Mouse (Mus musculus) thymus, adult 18-20 months (tissue): ENCODE measurements around the gene Dusp16.

Experiments used
- DNase-seq, 2 experiments: peaks; one replicate each; pipeline ENCODE4 v3.0.0; 2022; ENCODE audit warnings: mixed read lengths in 2 of 2

Dusp16 gene

DNA sequence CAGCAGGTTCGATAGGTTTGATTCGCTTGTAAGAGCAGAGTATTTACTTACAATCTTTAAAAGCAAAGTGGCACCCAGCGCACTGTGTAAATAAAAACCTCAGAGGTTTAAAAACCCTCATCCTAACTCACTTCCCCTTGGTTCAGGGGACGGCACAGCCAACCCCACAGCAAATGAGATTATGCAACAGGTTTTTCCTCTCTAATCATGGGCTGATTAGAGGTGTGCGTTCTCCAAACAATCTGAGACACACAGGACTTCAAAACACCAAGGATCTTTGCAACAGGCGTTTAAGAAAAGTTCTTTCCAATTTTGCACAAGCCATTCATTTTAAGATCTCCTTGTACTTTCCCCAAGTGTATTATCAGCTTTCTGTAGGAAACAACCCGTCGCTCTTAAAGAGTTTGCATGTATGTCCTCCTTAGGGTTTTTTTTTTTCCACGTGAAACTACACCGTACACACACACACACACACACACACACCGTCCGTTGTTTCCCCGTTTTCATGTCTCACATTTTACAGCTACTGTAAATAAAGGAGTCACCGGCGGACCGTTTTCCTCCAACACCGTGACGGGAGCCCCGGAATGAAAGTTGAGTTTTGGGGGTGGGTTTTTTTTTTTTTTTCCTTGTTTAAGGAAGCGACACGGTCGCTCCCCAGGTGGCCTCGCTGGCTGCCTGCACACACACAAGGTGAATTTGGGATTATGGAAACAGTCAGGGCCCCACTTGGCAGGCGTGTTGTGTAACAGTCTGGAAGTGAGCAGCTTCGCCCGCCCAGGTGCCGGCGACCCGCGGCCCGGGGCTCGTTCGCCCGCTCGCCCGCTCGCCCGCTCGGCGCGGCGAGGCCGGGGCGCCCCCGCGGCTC is 940 bp downstream of the Dusp16 start:
- peak in 1 of 2 experiments; percentile 22 for DNase-seq

- no peak for DNase-seq
Measured at GRCm38 (mm10) chr6:134789100-134789499, 3.3 kb downstream of the Dusp16 start.

DNA sequence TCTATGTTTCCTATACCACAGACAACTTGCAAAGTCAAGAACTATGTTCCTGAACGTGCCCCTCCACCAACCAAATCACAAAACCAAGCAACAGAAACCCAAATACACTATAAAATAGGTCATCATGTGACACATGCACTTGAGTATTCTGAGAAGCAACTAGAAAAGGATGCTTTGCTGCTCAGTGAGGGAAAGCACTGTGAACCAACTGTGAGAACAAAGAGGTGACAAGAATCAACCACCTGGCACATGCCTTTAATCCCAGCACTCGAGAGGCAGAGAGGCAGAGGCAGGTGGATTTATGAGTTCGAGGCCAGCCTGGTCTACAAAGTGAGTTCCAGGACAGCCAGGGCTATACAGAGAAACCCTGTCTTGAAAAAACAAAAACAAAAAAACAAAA is 6.0 kb downstream of the Dusp16 start:
- peak in 1 of 2 experiments; percentile 56 for DNase-seq

- DNase-seq = no peak
Measured at GRCm38 (mm10) chr6:134782900-134783299, 9.5 kb downstream of the Dusp16 start.

DNA sequence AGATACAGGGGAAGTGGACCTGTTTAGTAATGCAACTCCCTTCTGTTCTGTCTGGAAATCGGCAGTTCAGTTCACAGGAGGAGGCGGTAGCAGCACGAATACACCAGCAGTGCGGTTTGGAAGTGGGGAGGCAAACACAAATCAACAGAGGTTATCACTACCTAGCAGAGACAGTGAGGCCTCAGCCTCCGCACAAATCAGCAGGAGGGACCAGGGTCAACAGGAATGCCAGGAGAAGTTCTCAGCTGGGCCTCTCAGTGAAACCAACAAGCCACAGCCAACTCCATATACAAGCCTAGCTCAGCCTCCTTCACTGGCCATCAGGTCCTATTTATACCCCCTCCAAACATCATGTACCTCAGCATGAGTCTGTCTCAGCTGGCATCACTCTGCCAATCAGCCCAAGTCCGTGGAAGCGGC is 10.9 kb downstream of the Dusp16 start:
- DNase-seq = no peak

DNA sequence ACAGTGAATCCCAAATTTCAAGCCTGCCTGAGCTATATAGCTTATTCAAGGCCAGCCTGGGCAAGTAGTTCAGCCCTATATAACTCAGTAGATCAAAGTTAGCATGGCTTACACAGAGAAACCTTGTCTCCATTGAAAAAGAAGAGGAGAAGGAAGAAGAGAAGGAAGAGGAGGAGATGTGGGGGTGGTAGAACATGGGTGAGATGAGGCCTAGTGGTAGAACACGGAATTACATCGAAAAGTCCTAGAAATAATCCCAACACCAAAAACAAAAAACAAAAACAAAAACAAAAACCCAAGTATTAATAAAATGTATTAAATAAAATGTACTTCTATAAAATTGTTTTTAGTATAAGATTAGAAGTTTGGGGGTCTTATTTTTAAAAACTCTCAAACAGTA is 12.4 kb downstream of the Dusp16 start:
- DNase-seq = no peak

DNA sequence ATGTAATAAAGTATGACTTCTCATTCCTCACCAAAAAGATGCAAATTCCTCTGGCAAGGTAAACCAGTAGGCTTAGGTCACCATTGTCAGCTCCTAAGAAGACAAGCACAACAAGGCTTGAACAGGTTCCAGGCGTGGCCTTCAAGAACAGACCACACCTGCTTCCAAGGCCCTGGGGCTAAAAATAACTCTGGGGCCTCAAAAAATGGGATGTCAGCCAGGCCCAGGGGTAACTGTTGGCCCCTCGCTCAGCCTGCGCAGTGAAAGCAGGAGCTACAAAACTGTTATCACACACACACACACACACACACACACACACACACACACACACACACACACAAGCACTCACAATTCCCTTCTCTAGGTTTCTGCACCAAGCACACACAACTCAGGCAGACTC is 18.5 kb downstream of the Dusp16 start:
- DNase-seq = no peak

- DNase-seq = no peak
Measured at GRCm38 (mm10) chr6:134773292-134773893, 19.0 kb downstream of the Dusp16 start.

DNA sequence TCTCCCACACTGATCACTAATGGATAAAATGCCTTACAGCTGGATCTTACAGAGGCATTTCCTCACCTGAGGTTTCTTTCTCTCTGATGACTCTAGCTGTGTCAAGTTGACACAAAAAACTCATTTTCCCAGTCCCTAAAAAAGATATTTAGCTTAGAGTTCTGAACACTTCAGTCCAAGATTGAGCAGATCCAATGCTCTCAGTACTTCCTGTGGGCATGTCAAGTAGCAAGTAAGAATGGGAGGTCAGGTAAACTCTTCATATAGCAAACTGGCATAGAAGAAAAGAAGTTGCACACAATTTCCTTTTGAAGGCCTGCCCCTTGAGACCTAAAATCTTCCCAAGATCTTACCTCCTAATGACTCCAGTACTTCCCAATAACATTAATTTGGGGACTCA is 22.1 kb downstream of the Dusp16 start:
- DNase-seq = no peak

DNA sequence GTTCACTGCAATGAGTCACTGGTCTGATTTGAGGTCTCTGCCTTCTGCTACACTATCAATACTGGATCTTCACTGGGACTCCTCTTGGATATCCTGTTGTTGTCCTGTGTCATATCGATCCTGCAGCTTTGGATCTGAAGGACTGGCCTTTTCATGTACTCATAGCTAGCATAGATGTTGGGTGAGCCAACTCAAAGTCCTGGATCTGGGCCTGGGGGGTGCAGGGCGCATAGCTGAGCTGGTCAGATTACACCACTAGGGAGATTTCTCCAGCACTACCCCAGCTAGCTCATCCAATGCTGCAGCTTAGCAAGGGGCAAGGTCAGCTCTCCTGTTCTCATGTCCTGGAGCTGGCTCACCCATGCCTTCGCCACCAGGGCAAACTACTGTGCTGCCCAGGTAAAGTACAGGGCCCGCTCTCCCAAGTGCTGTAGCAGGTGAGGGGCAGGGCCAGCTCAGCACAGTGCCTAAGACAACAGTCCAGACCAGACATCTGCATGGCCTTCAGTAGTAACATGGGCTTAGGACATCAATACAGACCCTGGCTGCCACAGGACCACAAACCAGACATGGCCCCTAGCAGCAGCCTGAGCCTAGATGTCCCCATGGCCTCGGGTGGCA is 27.9 kb downstream of the Dusp16 start:
- no peak for DNase-seq

- no peak for DNase-seq
Measured at GRCm38 (mm10) chr6:134763436-134763835, 29.0 kb downstream of the Dusp16 start.

GRCm38 (mm10) chr6:134761808-134762207 is 30.6 kb downstream of the Dusp16 start:
- DNase-seq = no peak

- DNase-seq = no peak
Measured at GRCm38 (mm10) chr6:134760926-134761544, 31.4 kb downstream of the Dusp16 start.

DNA sequence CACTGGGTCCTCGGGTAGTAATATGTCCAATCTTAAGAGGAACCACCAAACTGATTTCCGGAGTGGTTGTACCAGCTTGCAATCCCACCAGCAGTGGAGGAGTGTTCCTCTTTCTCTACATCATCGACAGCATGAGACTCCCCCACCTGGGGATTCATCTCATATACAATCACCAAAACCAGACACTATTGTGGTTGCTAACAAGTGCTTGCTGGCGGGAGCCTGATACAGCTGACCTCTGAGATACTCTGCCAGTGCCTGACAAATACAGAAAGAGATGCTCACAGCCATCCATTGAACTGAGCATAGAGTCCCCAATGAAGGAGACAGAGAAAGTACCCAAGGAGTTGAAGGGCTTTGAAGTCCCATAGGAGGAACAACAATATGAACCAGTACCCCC is 36.4 kb downstream of the Dusp16 start:
- no peak for DNase-seq

GRCm38 (mm10) chr6:134753858-134754257 is 38.6 kb downstream of the Dusp16 start:
- no peak for DNase-seq

DNA sequence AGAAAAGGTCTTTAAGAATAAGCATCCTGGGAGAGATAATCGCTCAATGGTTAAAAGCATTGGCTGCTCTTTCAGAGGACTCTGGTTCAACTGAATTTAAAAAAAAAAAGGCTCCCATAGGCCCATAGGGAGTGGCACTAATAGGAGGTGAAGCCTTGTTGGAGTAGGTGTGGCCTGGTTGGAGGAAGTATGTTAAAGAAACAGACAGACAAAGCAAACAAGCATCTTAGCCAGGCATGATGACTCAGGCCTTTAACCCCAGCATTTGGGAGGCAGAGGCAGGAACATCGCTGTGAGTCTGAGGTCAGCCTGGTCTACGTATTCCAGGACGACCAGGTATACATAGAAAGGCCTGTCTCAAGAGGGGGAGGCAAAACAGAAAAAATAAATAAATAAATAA is 39.0 kb downstream of the Dusp16 start:
- DNase-seq = no peak

DNA sequence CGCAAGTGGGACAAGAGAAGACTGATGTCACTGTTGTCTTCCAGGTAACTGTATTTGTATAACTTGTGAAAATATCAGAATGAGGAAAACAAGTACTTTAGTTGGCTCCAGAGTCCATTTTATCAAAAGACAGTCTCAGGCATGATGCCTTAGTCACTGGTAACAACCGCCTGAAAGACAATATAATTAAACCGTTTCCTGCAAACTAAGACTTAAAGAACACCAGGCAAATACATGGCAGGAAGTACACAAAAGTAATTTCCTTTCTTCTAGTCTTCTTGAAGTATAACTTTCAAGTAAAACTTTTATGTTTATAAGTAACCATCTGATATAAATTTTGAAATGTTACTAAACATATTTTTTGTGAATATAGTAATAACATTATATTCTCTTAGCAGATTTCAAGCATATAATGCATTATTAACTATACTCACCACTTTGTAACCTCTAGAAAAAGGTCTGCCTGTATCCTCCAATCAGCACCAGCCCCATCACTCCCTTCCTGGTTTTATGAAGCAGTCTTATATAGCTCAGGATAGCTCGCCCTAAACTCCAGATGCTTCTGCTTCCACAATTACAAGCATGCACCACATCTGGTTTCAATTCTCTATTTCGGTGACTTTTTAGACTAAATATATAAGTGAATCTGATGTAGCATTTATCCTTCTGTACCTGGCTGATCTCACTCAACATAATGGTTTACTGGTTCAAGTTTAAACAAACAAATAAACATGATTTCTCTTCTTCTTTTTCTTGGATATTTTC is 40.4 kb downstream of the Dusp16 start:
- no peak for DNase-seq

DNA sequence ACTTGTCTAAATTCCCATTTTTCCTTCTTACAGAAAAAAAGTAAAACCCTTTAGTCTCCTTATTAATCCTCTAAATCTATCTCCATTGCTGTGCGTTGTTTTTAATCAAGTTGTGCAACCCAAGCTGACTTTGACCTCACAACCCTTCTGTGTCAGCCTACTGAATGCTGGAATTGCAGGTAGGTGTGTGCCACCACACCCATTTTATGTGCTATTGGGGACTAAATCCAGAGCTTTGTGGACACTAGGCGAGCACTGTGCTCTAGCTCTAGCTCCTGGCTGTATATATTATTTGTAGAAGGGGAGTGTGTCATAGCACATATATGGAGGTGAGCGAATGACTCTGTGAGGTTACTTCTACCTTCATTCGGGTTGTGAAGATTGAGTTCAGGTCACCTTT is 41.3 kb downstream of the Dusp16 start:
- DNase-seq = no peak

DNA sequence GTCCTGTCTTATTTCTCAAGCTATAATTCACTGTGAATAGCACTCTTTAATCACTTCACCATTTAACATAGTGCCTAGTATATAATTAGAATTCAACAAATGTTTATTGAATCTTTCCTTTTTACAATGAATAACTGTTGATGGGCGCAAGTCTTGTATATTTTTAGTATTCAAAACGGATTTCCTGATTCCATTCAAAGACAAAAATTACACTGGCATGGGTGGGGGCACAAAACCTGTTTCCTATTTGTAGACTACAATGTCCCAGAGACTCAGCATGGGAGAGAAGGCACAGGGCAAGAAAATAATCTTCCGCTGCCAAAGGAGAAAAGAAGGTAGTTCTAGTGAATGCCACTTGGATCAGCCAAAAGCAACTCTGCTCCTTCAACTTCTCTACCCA is 44.3 kb downstream of the Dusp16 start:
- DNase-seq = no peak

DNA sequence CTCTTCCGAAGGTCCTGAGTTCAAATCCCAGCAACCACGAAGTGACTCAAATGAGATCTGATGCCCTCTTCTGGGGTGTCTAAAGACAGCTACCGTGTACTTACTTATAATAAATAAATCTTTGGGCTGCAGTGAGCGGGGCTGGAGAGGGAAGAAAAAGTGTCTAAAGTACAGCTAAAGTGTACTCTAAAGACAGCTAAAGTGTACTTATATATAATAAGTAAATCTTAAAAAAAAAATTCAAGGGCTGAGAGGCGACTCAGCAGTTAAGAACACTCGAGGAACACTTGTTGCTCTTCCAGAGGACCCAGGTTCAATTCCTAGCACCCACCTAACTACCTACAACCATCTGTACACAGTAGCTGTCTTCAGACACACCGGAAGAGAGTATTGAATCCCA is 46.5 kb downstream of the Dusp16 start:
- no peak for DNase-seq

GRCm38 (mm10) chr6:134743568-134743967 is 48.9 kb downstream of the Dusp16 start:
- DNase-seq = no peak

GRCm38 (mm10) chr6:134736853-134737252 is 55.6 kb downstream of the Dusp16 start:
- no peak for DNase-seq

DNA sequence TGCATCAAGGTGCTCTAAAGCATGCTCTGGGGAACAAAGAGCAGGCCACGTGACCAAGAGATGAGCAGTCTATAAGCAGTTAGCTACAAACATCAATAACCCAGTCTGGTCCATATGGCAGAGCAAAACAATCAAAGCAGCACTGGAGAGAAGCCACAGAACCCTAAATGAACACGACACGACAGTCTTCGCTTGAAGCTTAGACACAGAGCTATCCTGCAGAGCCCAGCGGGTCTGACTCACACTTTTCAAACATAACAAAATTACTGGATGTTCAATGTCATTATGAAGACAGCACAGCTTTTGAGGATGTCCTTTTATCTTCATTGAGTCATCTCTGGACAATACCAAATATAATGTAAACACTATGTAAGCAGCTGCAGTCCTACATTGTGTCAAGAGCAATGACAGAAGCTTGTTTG is 58.6 kb downstream of the Dusp16 start:
- DNase-seq = no peak
